ENCODE assay signal across 8 mouse cellular contexts in the genomic region with DNA sequence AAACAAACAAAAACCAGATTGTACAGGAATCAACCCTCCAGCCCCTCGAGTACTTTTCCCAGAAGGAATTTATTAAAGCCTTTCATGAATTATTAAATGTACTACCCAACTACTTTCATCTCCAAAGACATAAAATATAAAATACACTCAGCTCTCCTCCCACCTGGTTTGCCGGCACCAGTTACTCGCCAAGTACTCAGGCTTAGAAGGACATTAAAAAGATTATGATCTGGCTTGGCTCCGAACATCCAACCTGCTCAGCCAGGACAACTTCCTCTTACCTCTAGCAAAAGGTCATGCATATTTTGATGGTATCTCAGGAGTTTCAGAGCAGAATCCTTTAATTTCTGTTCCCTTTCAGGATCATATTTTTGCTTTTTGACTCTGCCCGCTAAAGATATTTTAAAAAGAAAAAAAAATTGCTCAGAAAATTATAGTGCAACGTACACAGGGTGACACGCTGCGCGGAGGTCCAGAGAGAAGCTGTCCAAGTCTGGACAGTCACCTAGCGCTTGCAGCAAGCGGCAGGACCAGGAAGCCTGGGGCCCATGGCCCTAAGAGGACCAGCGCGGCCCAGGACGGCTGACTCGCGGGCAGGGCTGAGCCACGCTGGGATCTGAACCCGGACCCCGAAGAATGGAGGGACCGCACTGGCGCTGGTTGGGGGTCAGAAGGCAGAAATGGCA. TPM values are rescaled to one million over a fixed set of nuclear protein-coding genes. Genes with fewer than 3 reads are reported as not detected.
DNase-seq lines count a peak whose midpoint lies in the region; ATAC-seq and TF ChIP-seq lines count a peak whose summit lies in the region.

No protein-coding gene starts in this region.

- intact Hi-C loops in heart, postnatal 14 days (cut with DNase I): loop anchor here (2.0 kb wide), 1 partner anchor 43 kb away; no protein-coding TSS in a partner anchor
- intact Hi-C loops in gastrocnemius, postnatal 36 days (cut with DNase I): no loop called here

- in situ Hi-C loops in Patski (cut with MboI; ENCODE audit: low pct_unique_long_range_greater_than_20kb): no loop called here

- peak overlapping the region; percentile 67 for H3K4me3 ChIP-seq in heart, embryonic 15.5 days
- peak overlapping the region; percentile 94 for H3K4me3 ChIP-seq in megakaryocyte, embryonic 14.5 days (replicated peaks)

- TF ChIP-seq CTCF in Patski (IDR thresholded peaks at IDR 0.05): no peak

- CTCF ChIA-PET in Patski (lab: Charles Lee): no interaction called here

- H3K4me2 ChIP-seq in heart, embryonic 15.5 days: peak overlapping the region; percentile 88

- H3K36me3 ChIP-seq in heart, embryonic 15.5 days: no peaks in the 10 kb centered on the region
- peaks cover 11% of the 10 kb centered on the region for H3K36me3 ChIP-seq in megakaryocyte, embryonic 14.5 days (replicated peaks; ENCODE audit: low read length)

- H3K4me1 ChIP-seq in heart, embryonic 15.5 days (replicated peaks): peaks cover 19% of the 10 kb centered on the region
- H3K4me1 ChIP-seq in megakaryocyte, embryonic 14.5 days: peaks cover 24% of the 10 kb centered on the region

- DNase-seq in heart, postnatal 14 days: no peak
- no peak for DNase-seq in Patski (ENCODE audit: low read depth, low spot score)
- DNase-seq in cerebellum, adult 9-10 months: no peak
- DNase-seq in natural killer cell, adult 2 months (ENCODE audit: low spot score in 2 of 2): no peak
- DNase-seq in gastrocnemius, postnatal 36 days: no peak

- POLR2A ChIA-PET in Patski (lab: Charles Lee): no interaction called here

- WGBS in heart, embryonic 15.5 days: 5% methylated on average over 21 of the region's 21 CpGs

- H3K27ac ChIP-seq in heart, embryonic 15.5 days: no peak overlapping the region; the same call in 1 of the 2 replicates

- no peaks in the 10 kb centered on the region for H3K27me3 ChIP-seq in heart, embryonic 15.5 days
- H3K27me3 ChIP-seq in Patski: no peaks in the 10 kb centered on the region
- peaks cover 10% of the 10 kb centered on the region for H3K27me3 ChIP-seq in megakaryocyte, embryonic 14.5 days (replicated peaks)

- ATAC-seq in heart, embryonic 15.5 days (replicated peaks; ENCODE audit: insufficient number of reproducible peaks, insufficient read depth, low FRiP score, low read depth): peak; percentile 68
- ATAC-seq in Patski: peak; percentile 47
- ATAC-seq in granulocyte monocyte progenitor cell, adult 5-6 weeks (replicated peaks; ENCODE audit: poor library complexity, severe bottlenecking): peak; percentile 55

- no peaks in the 10 kb centered on the region for H3K9me3 ChIP-seq in heart, embryonic 15.5 days (replicated peaks)
- H3K9me3 ChIP-seq in megakaryocyte, embryonic 14.5 days: no peaks in the 10 kb centered on the region

- peak overlapping the region; percentile 69 for H3K9ac ChIP-seq in heart, embryonic 15.5 days

RNA-seq across cellular contexts. Expression of gene Fanca, which starts 0.5 kb away (rescaled TPM):
- 14.5 and 17.0 TPM in 2 replicates for polyA plus RNA-seq in heart, embryonic 15.5 days (2015; fragmentation: Nextera tagmentation; extraction: Ambion mirVana)
- total RNA-seq in heart, postnatal 14 days (2021): 1 to 10 TPM; 2.1 to 5.4 TPM
- 28.5 TPM for polyA plus RNA-seq in Patski (2021)
- total RNA-seq in granulocyte monocyte progenitor cell, adult 5-6 weeks (2014; fragmentation: Nextera tagmentation): 52.0 and 70.0 TPM in 2 replicates
- total RNA-seq in granulocyte monocyte progenitor cell, adult 5-6 weeks (2017): 30.2 and 39.5 TPM in 2 replicates
- polyA plus RNA-seq in megakaryocyte, embryonic 14.5 days (2012; ENCODE audit: insufficient read depth, low replicate concordance): 16.5 and 24.3 TPM in 2 replicates
- under 1 TPM; 0.28 to 0.42 TPM for total RNA-seq in gastrocnemius, postnatal 36 days (2021)

RNA-seq across cellular contexts. Expression of gene Spire2, which starts 14.6 kb away (rescaled TPM):
- polyA plus RNA-seq in heart, embryonic 15.5 days (2015; fragmentation: Nextera tagmentation; extraction: Ambion mirVana): 0.33 and 1.4 TPM in 2 replicates
- under 1 TPM; 0.24 to 0.32 TPM for total RNA-seq in heart, postnatal 14 days (2021)
- 7.1 TPM for polyA plus RNA-seq in Patski (2021)
- total RNA-seq in granulocyte monocyte progenitor cell, adult 5-6 weeks (2014; fragmentation: Nextera tagmentation): not detected in 2 replicates
- total RNA-seq in granulocyte monocyte progenitor cell, adult 5-6 weeks (2017): 0.13 TPM in 1 of 2 replicates, not detected in the other
- polyA plus RNA-seq in megakaryocyte, embryonic 14.5 days (2012; ENCODE audit: insufficient read depth, low replicate concordance): 0.47 TPM in 1 of 2 replicates, not detected in the other
- total RNA-seq in gastrocnemius, postnatal 36 days (2021): under 1 TPM in 1 of 2 experiments, not detected in 1; 0.27 TPM

RNA-seq across cellular contexts. Expression of gene Tcf25, which starts 55.6 kb away (rescaled TPM):
- polyA plus RNA-seq in heart, embryonic 15.5 days (2015; fragmentation: Nextera tagmentation; extraction: Ambion mirVana): 137 and 144 TPM in 2 replicates
- total RNA-seq in heart, postnatal 14 days (2021): 100 to 1,000 TPM; 136 to 149 TPM
- polyA plus RNA-seq in Patski (2021): 232 TPM
- 110 and 113 TPM in 2 replicates for total RNA-seq in granulocyte monocyte progenitor cell, adult 5-6 weeks (2014; fragmentation: Nextera tagmentation)
- total RNA-seq in granulocyte monocyte progenitor cell, adult 5-6 weeks (2017): 194 and 224 TPM in 2 replicates
- polyA plus RNA-seq in megakaryocyte, embryonic 14.5 days (2012; ENCODE audit: insufficient read depth, low replicate concordance): 41.1 and 108 TPM in 2 replicates
- total RNA-seq in gastrocnemius, postnatal 36 days (2021): 100 to 1,000 TPM; 136 to 137 TPM

Comparison
In these comparisons a context has a peak if more than half of its experiments do, and no peak if none do; other contexts are left out.
1. RNA of gene Fanca, which starts 0.5 kb away (total RNA-seq): 30.2 to 70.0 TPM in granulocyte monocyte progenitor cell, adult 5-6 weeks; 2.1 to 5.4 TPM in heart, postnatal 14 days and 0.28 to 0.42 TPM in gastrocnemius, postnatal 36 days; every median in the first group is over 4 times any median in the second.
2. Peak in every context shown above with its lines, with median percentiles within 50 percentile points of each other: ATAC-seq.